Mouse (Mus musculus) spleen, embryonic (tissue): ENCODE results near the gene Mtx3.

Experiments used
- CTCF ChIA-PET: fragments of 350-600 bp; sonication (Branson Sonifier 250); formaldehyde crosslinking; loops from one replicate; lab custom pipeline; 2022; lab: Charles Lee

The Mtx3 gene

DNA sequence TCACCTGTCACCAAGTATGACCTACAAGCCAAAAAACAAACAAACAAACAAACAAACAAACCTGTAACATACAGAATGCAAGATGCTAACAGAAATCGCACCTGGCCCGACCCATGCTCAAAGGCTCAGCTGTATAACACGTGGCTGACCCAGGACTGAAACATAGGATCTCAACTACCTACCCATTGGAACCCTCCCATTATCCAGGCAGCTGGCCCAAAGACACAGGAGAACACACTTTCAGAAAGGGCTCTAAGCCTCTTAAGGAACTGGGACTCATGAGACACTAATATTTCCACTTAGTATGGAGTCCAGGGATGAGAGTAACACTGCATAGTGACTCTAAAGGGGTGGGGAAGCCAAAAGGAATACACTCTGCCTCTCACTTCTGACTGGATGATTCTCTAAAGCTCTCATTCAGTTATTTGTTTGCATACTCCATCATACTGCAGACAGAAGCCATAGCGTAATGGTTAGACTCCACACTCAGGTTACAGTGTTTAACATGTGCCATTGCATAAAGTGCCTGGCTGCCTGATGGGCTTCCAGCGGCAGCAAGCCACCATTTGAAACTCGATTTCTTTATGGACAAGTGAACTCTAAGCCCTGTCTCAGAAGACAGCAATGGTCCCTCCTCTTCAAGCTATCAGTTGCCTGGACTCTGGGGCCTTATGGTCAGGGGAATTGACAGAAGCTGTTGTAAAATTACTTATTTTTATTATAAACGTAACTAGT, 38.6 kb downstream of the Mtx3 start:
- CTCF ChIA-PET, result no interaction called here

DNA sequence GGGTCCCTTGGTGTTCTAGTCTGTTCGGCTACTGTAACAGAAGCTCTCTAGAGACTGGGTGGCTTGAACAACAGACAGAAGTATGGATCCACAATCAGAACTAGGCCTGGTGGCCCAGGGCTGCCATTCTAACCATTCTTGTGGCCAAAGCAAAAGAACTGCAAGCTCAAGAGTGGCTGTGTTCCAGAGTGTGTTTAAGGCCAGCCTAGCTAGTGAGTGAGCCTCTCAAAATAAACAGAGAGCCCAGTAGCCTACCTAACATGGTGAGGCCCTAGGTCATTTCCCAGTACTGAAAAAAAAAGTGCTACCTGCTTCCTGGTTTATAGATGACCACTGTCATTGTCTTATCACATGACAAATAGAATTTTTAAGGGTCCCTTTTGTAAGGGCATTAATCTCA, 39.6 kb downstream of the Mtx3 start:
- CTCF ChIA-PET, result no interaction called here

DNA sequence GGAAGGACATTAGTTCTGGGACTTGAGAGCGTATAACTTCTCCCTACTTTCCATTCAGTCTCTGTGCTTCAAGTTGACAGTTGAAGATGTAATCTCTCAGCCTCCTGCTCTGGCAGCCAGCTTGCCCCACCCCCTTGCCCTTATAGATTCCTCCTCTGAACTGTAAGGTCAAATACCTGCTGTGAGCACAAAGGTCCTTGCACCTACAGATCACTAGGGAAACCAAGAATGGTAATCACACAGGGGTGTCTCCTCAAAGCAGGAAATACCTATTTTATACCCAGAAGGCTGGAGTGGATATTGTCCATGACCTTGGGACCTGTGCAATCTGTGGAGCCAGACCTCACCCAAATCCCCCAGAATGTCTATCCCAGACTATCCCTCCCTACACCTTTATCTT, 40.4 kb downstream of the Mtx3 start:
- CTCF ChIA-PET, result no interaction called here

DNA sequence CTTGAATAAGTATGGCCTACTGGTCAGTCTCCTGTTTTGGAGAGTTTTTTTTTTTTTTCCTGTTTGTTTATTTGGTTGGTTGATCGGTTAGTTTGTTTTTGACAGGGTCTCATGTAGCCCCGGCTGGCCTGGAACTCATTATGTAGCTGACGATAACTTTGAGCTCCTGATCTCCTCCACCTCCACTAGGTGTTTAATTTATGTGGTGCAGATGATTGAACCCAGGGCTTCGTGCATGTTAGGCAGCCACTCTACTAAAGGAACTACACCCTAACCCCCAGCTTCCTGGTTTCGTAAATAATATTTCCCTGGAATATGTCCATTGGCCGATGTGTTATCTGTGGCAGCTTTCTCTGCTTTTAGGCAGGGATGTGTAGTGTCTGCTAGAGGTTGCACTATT, 54.5 kb downstream of the Mtx3 start:
- CTCF ChIA-PET, result interaction anchor here (0.6 kb wide), 1 partner anchor 1379 kb away, joined by 13 read pairs; no protein-coding TSS in a partner anchor

DNA sequence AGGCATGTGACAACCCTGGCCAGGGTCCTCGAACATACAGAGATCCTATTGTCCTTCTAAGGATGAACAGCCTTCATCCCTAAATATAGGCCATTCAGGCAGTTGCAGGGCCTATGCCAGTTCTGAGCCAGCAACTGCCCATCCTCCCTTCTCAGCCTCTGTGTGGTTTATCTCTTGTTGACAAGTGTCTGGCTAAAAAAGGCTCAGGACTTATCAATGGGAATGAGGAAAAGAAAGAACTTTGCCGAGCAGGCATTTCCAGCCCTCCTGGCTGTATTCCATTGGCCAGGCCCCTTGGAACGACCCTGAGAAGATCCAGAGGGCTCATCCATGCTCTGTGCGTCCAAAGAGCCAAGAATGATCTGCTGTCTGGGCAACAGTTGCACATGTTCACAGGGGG, 58.7 kb downstream of the Mtx3 start:
- CTCF ChIA-PET, result no interaction called here

- CTCF ChIA-PET, result no interaction called here
These were observed 61.4 kb downstream of the Mtx3 start for GRCm38 (mm10) chr13:92905944-92906343.

GRCm38 (mm10) chr13:92907366-92907765, 62.8 kb downstream of the Mtx3 start:
- CTCF ChIA-PET, result no interaction called here
